Mouse (Mus musculus): ENCODE data around the gene Alpl.

DNA sequence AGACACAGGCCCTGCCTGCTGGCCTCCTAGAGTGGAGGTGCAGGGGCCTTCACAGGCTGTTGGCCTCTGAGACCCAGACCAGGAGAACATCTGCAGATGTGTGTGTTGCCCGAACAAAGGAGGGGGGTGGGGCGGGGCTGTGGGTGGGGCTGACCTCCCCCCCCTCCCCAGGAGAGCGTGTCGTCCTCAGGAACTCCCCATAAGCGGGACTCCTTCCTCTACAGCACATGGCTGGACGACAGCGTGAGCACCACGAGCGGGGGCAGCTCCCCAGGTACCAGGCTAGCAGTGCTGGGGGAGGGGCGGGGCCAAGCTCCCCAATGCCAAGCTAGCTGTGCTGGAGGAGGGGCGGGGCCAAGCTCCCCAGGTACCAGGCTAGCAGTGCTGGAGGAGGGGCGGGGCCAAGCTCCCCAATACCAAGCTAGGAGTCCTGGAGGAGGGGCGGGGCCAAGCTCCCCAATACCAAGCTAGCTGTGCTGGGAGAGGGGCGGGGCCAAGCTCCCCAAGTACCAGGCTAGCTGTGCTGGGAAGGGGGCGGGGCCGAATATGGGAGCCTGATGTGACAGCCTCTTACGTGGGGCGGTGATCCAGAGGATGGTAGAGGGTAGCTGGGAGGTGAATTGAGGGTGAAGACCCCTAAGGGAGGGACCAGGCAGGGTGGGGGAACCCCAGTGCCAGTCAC, 68.5 kb downstream of the Alpl start:
- TF ChIP-seq GATA1 (IDR thresholded peaks at IDR 0.05; ENCODE audit: low read length) = no peak
- TF ChIP-seq TAL1 (IDR thresholded peaks at IDR 0.05; ENCODE audit: low read length) = no peak

Measured in erythroblast, embryonic 14.5 days (primary cell).